Mouse (Mus musculus) cortical plate, adult 2 months (tissue): ENCODE measurements around the gene Gm8653. TPM values are rescaled to one million over a fixed set of nuclear protein-coding genes. Genes with fewer than 3 reads are reported as not detected.
"Not testable (repeated sequence)": the region's sequence is repeated elsewhere in the genome, so short reads cannot be mapped to it uniquely, and the experiment has no call there.

Source experiments
- H3K27ac ChIP-seq: fragments of 200-500 bp; 2 replicates; pipeline ENCODE4 v1.5.1; 2012; ENCODE audit warnings: low read length, control low read depth, inconsistent platforms; ENCODE audit not compliant: insufficient read depth
- H3K4me1 ChIP-seq: fragments of 200-500 bp; 2 replicates; pipeline ENCODE4 v1.6.1; 2011; ENCODE audit warnings: low read length; ENCODE audit not compliant: control insufficient read depth, insufficient read depth
- H3K4me3 ChIP-seq: fragments of 200-500 bp; 2 replicates; pipeline ENCODE4 v1.5.1; 2011; ENCODE audit warnings: mild to moderate bottlenecking, low read length, control low read depth; ENCODE audit not compliant: insufficient read depth
- polyA plus RNA-seq: library from polyadenylated mRNA; depleted of rRNA; stranded (reverse); fragments of >200 nt; gene quantifications from 2 replicates; pipeline ENCODE4 v1.2.3, GENCODE M21; 2012; rRNA removed

The Gm8653 gene
- not detected in 2 replicates for polyA plus RNA-seq

GRCm38 (mm10) chr7:22201164-22201563 is at the start of gene Gm8653:
Gene Gm8653 (minus strand): TSS chr7:22201264.
- H3K4me3 ChIP-seq, H3K27ac ChIP-seq, H3K4me1 ChIP-seq: not testable (repeated sequence)

DNA sequence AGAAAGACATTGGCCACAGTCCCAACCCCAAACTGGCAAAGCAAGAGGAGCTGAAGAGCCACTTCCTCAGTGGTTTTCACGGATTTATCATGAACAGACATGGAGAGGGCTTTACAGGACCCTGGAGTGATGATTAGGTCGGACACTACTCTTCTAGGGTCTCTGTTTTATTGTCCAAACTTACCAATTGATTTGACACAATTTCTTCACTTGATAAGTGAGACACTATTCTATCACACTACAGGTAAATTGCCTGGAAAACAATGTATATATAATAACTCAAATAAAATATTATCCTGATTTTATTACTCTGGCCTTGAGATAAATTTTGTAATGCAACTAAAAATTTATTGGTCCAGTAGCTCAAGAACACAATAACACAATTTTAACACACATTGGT is 28.3 kb upstream of the Gm8653 start, which contains the start of gene Gm8453:
TSS of gene Gm8453 (minus strand) at position 101 of the 400 bp plus-strand sequence.
- H3K4me3 ChIP-seq, H3K27ac ChIP-seq, H3K4me1 ChIP-seq: not testable (repeated sequence)

DNA sequence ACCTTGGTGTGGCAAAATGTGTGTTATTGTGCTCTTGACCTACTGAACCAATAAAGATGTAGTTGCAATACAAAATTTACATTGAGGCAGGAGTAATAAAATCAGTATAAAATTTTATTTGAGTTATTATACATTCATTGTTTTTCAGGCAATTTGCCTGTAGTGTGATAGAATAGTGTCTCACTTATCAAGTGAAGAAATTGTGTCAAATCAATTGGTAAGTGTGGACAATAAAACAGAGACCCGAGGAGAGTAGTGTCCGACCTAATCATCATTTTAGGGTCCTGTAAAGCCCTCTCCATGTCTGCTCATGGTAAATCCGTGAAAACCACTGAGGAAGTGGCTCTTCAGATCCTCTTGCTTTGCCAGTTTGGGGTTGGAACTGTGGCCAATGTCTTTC is 12.0 kb downstream of the Gm8653 start, which contains the start of gene Vmn1r143:
TSS of gene Vmn1r143 (plus strand) at position 301 of the 400 bp plus-strand sequence.
- not testable (repeated sequence) for H3K4me3 ChIP-seq, H3K27ac ChIP-seq

GRCm38 (mm10) chr7:22163935-22164334 is 37.1 kb downstream of the Gm8653 start, which contains the start of gene Vmn1r142:
Gene Vmn1r142 (minus strand): TSS chr7:22164035.
- H3K4me3 ChIP-seq, H3K27ac ChIP-seq, H3K4me1 ChIP-seq: not testable (repeated sequence)

More for the DNA sequence above, 12.0 kb downstream of the Gm8653 start, which contains the start of gene Vmn1r143:
- not testable (repeated sequence) for H3K4me1 ChIP-seq

Other genes with a start within 250 kb of the Gm8653 start
- not detected in 2 replicates for gene Vmn1r137, start 206.7 kb downstream of the Gm8653 start, polyA plus RNA-seq
- gene Vmn1r138, start 172.4 kb downstream of the Gm8653 start, polyA plus RNA-seq: not detected in 2 replicates
- not detected in 2 replicates for gene Gm6176, start 145.0 kb downstream of the Gm8653 start, polyA plus RNA-seq
- not detected in 2 replicates for gene Vmn1r139, start 132.2 kb downstream of the Gm8653 start, polyA plus RNA-seq
- not detected in 2 replicates for gene Gm16451, start 83.0 kb downstream of the Gm8653 start, polyA plus RNA-seq
- not detected in 2 replicates for gene Gm10666, start 66.5 kb downstream of the Gm8653 start, polyA plus RNA-seq
- gene Vmn1r142, start 37.2 kb downstream of the Gm8653 start, polyA plus RNA-seq: not detected in 2 replicates
- gene Vmn1r143, start 11.9 kb downstream of the Gm8653 start, polyA plus RNA-seq: not detected in 2 replicates
- gene Gm8453, start 28.2 kb upstream of the Gm8653 start, polyA plus RNA-seq: not detected in 2 replicates
- not detected in 2 replicates for gene Gm4187, start 128.5 kb upstream of the Gm8653 start, polyA plus RNA-seq
- not detected in 2 replicates for gene Gm8660, start 169.8 kb upstream of the Gm8653 start, polyA plus RNA-seq
- gene Vmn1r148, start 212.3 kb upstream of the Gm8653 start, polyA plus RNA-seq: not detected in 2 replicates
- gene Vmn1r149, start 237.0 kb upstream of the Gm8653 start, polyA plus RNA-seq: not detected in 2 replicates